Mouse (Mus musculus): ENCODE data around the gene Fto.

Fto gene

DNA sequence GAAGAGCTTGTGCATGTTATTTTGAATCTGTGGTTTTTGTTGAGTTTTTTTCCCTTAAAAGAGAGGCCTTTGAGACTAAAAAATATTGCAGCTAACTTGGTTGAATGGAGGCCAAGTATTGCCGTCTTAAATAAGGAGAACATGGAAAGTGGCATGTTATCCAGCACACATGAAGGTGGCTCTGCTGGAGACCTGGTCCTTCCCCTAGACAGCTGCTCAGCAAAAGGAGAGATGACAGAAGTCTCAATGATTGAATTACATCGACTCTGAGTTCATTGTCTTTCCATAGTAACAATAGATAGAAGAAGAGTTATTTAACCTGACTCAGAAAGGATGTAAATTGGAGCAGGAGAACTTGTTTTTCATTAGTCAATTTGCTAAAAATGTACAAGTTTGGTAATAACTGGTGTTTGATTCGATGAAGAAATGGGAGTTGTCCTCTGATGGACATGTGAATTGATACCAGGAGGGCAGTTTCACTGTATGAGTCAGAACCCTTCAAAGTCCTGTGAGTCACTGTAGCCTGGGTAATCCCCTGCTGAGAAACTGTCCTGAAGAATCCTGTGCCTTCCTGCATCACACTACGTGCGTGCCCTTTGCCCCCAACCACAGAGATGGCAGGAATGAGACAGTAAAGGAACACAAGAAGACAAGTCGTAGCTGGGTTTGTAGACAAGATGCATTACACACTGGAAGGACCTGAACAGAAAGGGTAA is 82.2 kb downstream of the Fto start:
- DNase-seq, result no peak

DNA sequence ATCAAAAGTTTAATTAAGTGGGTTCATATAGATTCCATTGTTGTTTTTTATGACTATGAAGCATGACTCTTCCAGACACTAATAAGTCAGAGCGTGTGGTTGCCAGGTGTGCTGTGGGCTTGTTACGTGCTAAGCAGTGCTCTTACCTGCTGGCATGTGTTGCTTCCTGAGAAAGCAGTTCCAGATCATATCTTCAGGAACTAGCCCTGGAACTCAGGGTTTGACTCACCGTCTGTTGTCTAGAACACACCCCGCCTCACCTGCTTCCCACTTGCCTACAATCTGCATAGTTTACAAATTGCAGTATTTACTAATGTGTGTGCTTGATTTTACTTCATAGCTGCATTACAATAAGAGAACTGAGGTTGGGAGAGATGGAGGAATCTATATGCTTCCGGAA is 84.7 kb downstream of the Fto start:
- no peak for DNase-seq

DNA sequence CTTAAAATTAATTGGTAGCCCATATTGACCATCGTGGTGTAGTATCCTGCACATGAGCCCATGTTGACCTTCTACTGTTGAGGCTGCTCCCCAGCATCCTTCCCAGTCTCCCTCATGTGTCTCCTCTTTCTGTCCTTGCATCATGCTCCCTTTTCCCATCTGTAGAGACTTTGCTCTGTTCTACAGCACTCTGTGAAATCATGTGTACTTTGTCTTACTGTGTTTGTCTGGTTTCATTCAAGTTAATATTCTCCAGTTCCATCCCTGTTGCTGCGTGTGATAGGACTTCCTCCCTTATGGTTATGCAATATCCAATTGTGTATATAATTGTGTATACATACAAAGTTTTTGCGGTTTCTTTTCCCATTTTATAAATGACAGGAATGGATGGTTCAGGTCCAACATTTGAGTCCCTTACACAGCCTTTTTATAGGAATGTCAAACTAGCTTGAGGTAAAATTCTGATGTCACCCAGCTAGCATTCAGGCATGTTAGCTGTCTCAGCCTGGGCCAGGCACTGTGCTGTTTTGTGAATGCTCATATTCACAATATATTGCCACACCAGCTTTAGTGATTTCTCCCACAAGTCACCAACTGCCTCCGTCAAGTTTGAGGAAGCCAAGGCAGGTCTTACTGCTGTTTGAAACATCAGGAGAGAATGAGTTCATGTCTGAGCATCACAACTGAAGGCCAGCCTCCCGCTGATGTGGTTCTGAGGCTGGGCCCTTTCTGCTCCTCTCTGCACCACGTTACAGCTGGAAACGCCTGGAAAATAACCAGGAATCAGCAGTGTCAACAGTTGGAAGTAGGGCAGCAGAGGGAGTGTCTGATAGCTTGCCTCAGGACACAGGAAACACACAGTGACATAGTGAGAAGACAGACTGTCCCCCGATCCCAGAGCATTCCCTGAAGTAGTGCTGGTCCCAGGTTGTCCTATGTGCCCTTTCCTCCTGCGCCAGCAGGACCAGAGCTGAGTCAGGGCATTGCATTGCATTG is 90.0 kb downstream of the Fto start:
- no peak for DNase-seq

DNA sequence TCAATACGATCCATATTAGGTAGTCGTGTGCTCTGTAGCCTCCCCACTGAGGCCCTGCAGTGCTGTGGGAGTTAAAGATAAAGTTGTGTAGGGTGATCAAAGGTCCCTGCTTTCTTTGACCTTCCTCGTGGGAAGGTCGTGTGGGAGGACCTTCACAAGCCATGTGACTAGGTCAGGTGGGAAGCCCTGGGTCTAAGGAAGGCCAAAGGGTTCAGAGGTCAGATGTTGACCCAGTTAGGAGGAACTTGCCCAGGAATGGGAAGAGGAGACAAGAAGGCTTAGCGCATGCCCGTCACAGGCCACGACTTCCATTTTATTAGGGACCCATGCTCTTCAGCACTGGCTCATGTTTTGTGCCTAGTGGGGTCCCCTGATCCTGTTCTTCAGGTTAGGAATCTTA is 91.0 kb downstream of the Fto start:
- no peak for DNase-seq

DNA sequence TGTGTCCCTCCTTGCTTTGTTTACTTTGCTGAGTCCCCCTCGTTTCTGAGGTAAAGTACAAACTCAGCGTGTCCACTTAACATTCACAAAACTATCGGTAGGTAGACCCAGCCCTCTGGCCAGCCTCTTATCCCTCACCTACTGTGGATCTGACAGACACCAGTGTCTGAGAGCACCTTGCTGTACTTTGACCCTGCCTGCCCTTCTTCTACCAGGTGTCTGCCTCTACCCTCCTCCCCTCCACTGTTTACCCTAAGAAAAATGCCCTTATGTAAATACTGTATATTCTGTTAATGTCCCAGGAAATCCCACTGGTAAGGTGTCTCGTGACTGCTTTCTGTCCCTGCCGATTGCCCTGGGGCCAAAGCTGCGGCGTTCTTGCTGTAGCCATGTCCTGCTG is 91.8 kb downstream of the Fto start:
- DNase-seq, result no peak

DNA sequence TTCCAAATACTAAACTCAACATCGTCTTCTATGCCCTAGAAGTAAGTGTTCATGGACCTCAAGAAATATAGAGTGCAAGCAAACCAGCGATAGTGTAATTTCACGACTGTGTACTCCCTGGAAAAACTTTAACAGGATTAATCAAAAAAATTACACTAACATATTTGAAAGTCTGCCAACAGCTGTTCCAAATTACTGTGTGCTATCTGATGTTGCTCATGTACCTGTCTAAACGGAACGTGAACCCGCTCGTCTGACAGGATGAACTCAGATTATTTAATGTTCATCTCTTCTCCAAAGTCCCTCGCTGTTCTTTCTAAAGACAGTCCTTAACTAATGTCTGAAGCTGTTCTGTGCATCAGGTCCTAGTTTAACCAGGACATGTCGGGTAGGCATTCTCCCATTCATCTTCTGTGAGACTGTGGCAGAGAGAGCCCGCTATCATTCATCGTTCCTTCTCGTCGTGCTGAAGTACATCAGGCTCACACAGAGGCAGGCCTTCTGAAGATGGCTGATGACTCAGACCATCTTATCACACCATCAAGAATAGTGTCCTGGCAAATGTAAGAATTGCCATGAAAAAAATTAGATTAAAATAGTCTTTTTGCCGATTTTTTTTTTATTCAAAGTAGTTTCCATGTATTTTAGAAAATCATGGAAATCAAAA is 93.4 kb downstream of the Fto start:
- DNase-seq, result no peak

DNA sequence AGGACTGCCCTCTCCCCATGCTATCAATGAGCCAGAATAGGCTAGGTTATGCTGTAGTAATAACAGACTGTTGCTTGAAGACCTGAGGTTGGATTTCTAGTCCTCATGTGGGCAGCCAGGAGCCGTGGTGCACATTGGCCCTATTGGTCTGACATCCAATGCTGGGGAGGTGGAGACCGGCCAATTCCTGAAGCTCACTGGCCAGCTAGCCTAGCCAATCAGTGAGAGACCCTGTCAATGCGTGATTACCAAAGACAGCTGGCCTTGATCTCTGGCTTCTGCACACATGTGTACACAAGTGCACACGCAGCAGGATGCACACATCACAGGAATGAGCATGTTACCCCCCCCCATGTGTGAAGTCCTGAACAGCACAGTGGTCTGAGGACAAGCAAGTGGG is 94.6 kb downstream of the Fto start:
- DNase-seq, result no peak

DNA sequence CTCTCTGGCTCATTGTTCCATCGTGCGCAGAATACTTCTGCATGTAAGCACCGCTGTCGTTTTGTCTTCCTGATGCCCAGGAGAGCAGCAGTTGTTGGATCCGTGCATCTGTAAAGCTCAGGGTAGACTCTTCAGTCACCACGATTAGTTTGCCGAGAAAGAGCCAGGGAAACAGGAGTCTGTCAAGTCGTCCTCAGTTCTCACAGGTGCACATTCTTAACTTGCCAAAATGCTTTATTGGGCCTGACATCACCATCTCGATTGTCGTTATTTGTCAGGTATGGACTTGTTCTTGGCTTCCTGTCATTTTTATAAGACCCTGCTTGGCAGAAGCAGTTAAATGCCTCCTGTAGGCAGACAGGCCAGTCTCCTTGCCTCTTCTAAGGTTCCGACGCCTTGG is 96.7 kb downstream of the Fto start:
- no peak for DNase-seq

DNA sequence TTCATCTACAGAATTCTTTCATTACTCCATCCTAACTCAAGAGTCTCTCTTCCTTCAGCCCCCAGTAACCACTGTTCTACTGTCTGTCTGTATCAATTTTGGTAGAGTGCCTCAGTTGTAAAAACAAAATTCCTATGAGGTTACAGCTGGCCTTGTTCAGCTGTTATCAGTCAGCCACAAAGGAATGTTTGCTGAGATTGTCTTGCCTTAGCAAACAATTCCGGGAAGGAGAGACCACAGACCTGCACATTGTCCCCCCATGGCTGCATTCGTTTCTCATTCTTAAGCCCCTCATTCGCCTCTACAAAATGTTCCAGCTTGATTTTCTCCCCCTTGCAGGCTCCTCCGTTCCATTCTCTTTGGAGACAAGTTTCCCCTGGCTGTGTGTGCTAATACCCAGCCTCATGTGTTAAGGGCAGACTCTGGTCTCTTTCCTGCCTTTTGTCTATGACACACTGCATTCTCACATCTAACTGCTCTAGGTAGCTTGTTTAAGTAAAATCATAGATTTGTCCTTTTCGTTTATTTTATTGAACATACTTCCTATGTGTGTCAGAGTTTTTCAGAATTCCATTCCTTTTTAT is 111.3 kb downstream of the Fto start:
- DNase-seq, result no peak

DNA sequence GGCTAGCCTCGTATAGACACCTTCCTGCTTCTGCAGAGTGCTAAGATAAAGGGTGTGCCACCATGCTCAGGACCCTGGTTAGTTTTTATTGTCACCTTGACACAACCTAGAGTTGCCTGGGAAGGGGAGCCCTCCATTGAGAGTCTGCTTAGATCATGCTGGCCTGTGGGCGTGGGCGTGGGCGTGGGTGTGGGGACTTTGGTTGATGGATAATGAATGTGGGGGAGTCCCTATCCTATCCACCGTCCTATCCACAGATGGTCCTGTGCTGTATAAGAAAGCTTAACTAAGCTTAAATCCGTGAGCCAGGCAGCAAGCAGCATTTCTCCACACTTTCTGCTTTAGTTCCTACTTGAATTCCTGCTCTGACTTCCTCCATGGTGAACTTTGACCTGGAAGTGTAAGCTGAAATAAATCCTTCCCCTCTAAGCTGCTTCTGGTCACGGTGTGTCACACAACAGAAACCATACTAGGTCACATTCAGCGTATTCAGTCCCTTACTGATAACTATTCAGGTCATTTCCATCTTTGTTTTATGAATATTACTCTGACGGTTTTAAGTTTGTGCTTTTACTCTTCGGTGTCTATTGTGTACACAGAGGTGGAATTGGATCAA is 112.0 kb downstream of the Fto start:
- DNase-seq, result no peak

DNA sequence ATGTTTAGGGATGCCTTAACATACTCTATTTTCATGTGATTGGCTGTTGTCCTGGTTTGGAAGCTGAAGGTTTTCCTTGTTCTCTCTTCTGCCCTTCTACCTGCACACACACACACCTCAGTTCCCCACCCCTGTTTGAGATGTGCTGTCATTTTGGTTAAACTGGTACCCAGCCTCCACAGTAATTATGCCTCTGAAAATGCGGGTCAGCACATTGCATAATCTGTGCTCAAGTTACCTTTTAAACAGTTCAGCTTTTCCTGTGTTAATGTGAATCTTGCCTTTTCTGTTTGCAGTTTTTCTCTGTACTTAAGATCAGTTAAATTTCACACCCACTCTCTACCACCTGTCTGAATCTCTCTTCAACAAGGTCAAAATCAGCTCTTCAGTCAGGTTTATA is 113.2 kb downstream of the Fto start:
- no peak for DNase-seq

DNA sequence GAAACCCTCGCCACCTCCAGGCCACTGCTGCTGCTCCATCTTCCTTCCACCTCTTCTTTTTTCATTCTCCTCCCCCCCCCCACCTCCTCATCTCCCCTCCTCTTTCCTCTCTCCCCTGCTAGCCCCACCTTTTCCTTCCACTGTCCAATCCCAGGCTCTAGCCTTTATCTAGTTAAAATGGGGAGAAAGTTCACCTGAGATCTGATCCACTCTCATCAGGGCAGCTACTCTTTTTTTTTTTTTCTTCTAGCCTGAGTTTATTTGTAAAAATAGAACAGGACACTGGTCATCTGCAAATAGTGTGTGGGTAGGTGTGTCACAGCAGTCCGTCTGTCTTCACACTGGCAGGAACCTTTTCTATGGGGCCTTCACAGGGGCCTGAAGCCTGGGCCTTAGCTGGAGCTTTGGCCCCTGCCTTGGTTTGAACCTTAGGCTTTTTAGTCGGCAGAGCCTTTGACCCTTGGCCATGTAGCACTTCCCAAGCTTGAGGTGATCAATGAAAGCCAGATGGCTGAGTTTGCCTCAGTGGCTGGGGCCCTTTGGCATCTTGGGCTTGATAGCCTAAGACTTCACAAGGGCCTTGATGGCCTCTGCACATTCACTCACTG is 117.1 kb downstream of the Fto start:
- DNase-seq, result no peak

DNA sequence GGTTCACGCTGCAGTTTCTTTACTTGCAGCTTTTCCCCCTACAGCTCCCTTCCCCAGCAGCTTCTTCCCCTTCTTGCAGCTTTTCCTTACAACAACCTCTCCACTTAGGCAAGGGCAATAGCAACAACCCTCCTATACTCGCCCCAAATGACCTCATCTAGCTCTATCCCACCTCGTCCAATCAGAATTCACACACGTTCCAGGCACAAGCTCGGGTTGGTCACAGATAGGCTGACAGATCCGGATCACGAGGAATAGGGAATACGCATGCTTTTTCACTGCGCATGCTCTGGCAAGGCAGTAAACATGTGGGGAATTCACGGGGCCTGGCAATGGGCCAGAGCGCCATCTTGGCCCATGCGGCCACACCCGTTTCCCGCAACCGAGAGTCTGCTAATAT is 122.7 kb downstream of the Fto start:
- DNase-seq, result no peak

DNA sequence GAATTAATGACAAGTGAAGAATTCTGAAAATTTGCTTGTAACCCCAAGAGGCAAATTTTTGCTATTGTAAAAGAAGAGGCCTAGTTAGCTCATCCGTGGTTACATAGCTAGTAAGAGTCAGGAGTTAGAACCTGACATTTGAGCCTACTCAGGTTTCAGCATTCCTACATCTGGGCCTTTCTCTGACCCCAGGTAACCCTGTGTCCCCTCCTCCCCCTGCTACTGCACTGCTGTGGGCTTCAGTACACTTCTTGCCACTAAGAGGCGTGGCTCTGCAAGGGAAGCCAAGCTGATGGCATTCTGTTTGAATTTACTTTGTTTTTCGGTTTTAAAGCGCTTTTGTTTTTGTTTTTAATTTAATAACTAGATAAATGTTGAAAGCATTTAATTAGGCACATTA is 130.6 kb downstream of the Fto start:
- no peak for DNase-seq

DNA sequence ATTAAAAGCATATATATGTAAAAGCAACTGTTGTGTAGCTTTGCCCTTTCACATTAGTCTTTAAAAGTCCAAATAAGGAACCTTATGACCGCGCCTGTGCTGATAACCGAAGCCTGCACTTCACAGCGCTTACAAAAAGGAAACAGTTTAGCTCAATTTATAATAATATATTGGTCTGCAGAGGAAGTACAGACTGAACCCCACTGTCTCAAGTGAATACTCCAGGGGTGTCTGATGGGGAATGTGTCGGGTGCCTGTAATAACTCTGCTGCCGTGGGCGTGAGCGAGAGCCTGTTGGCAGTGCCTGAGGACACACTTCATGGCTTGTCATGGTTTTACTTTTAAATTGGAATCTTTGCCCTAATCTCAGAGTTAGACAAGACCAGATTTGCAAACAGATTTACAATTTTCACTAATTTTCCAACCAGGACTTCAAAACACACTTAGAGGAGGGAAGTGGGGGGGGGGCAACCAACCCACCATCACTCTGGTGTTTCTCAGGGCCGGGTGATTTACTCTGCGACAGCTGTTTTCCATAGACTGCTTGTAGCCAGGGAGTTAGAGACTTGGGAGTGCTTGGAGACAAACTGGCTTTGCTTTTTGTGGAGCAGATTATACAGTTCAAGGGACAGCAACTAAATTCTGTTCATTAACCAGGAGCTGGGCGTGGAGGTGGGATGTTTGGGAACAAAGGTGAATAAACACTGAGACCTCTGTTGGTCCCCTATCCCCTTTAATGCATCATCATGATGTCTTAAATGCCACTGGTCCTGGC is 131.5 kb downstream of the Fto start:
- no peak for DNase-seq

DNA sequence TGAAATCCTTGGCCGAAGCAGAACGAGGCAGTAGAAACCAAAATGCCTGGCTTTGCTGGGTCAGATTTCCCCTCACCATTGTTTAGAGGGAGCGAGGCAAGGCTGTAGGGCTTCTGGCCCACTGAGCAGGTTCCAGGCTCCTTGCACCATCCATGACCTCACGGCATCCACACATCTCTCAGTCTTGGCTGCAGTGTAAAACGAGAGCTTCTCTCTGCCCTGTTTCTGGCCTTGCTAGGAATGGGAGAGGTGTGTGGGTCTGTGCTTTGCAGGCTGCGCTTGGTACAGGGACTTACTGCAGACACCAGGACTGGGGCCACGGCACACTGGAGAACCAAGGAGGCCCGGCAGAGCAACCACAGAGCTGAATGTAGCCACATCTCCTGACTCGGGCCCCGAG is 132.2 kb downstream of the Fto start:
- no peak for DNase-seq

DNA sequence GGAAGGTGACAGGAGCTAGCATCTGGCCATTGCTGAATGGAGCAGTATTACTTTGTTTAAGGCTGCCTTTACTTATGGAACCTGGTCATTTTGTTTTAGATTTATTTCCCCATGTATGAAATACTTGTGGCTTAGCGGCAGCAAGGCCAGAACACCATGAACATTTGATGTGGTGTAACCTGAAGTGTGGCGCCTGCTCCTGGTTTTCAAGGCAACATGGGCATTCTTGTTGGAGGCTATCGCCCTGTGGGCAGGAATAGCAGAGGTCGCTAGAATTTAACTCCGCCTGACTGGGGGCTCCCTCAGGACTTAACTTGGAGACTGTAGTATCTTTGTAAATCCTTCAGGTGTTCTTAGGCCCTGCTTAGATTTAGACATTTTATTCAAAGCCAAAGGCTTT is 132.7 kb downstream of the Fto start:
- DNase-seq, result no peak

DNA sequence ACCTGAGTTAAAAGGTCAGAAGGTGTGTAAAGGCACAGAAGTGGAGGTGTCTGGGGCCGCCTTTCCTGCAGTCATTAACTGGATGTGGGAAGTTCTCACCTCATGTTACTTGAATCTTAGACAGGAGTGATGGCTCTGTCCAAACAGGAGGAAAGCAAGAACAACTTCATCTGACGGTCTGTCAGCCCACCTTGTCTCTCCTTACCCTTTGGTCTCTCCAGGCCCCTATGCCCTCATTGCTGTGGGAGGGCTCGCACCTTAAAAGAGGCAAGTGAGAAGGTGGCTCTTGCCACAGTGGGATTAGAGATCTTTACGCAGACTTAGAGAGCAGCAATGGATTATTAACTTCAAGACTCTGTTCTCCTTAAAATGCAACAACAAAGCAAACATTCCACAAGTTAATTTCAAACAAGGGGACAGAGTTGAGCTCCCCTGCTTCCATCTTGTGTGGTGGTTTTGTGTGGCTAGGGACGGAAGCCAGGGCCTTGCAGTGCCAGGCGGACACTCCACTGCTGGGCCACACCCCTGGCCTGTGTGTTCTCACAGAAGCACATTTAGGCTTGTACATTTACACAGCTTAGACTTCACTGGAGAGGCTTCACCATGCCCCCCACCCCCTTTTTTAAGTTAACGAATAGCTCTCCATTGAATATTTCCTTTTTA is 135.5 kb downstream of the Fto start:
- no peak for DNase-seq

DNA sequence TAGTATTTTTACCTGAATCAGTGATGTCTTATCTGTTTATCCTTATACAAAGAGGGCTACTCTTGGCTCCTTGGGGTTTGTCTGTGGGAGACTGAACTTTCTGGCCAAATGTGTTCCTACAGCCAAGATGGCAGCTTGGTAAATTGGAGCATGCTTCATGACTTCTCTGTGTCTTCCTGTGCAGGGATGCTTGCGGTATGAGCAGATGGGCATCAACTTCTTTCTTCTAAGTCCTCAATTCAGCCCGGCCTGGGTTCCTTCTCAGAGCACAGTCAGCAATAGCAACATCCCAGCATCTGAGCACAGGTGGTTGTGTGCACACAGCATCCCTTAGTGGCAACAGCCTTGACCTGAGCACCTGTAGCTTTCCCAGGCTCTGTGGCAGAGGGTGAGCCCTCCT is 141.6 kb downstream of the Fto start:
- DNase-seq, result no peak

DNA sequence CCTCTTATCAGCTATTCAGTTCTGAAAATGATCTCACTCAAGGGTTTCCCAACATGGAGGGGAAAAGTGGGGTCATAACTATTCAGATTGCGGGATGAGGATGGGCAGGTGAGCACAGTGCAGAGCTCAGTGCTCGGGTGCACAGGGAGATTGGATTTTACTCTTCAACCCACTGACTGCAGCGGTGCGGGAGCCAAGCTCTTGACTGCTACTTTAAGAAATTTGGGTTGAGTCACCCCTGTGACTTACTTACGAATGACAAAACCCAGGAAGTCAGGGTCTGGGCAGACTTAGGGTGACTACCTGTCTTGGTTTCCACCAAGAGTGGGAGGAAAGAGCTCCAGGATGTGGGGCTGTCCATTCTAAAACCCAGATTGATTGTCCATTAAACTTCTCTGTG is 142.3 kb downstream of the Fto start:
- DNase-seq, result no peak

DNA sequence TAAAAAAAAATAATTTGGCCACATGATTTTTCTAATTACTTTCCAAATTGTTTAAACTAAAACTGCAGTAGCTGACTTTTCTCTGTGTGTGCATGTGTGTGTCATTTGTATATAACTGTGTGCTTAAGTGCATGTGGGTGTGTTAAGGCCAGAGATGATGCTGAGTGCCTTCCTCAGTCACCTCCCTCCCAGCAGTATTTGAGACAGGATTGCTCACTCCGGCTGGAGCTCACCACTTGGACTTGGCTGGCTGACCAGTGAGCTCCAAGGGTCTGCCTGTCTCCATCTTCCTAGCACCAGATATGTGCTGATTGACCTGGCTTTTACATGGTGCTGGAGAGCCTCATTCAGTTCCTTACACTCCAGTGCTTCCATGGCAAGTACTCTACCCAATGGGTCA is 144.7 kb downstream of the Fto start:
- no peak for DNase-seq

Measured in cerebellum, adult 9-10 months (tissue).